Mouse (Mus musculus) activated CD4-positive, CD25-positive, alpha-beta regulatory T cell (primary cell): Measurements from ENCODE around the gene Trpm5. TPM values are rescaled to one million over a fixed set of nuclear protein-coding genes. Genes with fewer than 3 reads are reported as not detected.

Source experiments
- polyA plus RNA-seq, 2 experiments: library from polyadenylated mRNA; unstranded; fragments of 100-300 nt; shearing (Covaris generic); gene quantifications; one replicate each; pipeline ENCODE4 v1.2.1; 2017

Trpm5 gene
- under 1 TPM in 1 of 2 experiments, not detected in 1; 0.41 TPM for polyA plus RNA-seq

DNA sequence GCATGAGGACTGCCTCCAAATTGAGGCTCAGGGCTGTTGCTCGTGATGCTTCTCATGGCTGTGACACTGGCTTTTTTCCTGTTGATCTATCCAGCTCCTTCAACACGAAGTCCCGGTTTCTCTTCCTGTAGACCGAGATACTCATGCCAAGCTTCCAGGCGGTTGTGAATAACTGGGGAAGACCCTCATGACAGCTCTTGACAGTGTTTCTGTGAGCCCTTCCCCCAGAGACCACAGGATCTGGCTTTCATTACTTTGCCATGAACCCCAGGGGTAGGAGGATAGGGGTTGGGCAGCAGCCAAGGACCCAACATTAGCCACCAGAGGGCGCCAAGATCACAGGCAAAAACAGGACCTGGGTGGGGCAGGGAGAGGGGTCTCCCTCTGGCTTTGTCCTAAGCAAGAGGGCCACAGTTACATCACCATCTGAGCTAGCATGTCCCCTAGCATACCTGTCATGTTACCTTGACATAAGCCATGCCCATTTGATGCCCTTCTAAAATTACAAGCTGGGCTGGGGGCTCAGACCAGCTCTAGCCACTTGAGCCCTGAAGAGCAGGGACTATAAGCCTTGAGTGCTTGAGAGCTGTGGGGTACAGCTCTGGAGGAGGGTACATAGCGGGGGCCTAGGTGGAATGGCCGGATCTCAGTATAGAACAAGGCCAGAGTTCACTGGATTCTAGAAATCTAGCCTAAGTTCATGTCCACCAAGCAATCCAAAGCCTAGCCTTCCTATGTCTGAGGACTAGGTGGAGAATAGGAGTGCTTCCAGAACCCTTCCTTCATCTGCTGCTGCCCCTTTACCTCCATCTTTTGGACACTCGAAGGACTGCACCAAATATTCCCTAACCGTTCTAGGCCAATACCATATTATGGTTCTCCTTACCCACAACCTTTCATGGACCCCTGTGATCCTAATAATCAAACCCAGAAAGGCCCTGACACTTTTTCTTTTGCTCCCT is at the start of gene Trpm5:
Gene Trpm5 (minus strand): TSS at position 51 of the 962 bp plus-strand sequence.

DNA sequence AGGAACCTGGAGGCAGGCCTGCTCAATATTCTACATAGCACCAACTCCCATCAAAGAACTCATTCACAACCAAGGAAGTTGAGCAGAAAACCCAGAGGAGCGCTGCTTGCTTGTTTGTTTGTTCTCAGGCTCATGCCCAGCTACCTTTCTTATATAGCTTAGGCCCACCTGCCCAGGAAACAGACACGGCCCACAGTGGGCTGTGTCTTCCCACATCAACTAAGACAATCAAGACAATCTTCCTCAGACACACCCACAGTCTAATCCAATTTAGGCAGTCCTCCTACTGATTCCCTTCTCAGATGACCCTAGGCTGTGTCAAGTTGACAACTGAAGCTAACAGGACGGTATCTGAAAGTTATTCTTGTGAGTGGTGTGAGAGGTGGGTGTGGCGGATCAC is 11.6 kb upstream of the Trpm5 start, which contains the start of gene Kcnq1:
Gene Kcnq1 (plus strand): TSS at position 301 of the 400 bp plus-strand sequence.

DNA sequence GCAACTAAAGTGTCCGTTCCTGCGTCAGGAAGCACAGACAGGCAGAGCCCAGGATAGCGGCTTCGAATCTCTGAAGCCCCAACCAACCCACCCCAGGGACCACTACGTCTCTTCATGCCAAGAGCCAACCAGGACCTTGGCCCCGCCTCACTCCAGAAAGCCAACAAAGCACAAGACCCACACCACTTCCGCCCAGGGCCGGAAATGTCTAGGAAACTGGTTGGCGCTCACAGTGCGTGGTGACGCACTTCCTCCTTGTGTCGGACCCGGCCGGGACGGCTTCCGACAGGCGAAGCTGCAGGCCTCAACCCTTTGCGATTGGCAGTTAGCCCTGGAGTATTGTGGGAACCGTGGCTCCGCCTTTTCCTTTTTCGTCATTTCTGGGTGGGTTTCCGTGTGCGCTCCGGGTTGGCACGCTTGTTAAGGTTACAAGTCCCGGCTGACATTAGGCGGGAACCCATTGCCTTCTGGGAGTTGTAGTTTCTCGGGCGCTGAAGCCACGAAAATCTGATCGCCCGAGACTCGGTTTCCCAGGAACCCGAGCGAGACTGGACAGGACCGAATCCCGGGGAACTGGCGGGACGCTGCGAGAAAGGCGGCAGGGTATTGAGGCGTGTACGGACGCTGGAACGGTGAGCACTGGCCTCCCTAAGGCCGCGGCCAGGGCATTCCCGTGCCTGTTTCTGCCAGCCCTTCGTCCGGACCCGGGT is 25.4 kb downstream of the Trpm5 start, which contains the start of gene Tssc4:
Gene Tssc4 (plus strand): TSS at position 368 of the 710 bp plus-strand sequence.

GRCm38 (mm10) chr7:143052626-143053007 is 41.8 kb downstream of the Trpm5 start, which contains the start of gene Cd81:
Gene Cd81 (plus strand): TSS chr7:143052739.

Other genes with a start within 250 kb of the Trpm5 start
- gene Th, start 163.5 kb downstream of the Trpm5 start, polyA plus RNA-seq: under 1 TPM in 1 of 2 experiments, not detected in 1; 0.34 TPM
- under 1 TPM in 1 of 2 experiments, not detected in 1; 0.85 TPM for gene Ascl2, start 125.4 kb downstream of the Trpm5 start, polyA plus RNA-seq
- gene Tspan32, start 89.6 kb downstream of the Trpm5 start, polyA plus RNA-seq: 100 to 1,000 TPM; 416 to 450 TPM
- 100 to 1,000 TPM; 109 to 136 TPM for gene Cd81, start 41.9 kb downstream of the Trpm5 start, polyA plus RNA-seq
- 10 to 100 TPM; 41.4 to 44.9 TPM for gene Tssc4, start 25.4 kb downstream of the Trpm5 start, polyA plus RNA-seq
- not detected for gene Kcnq1, start 11.7 kb upstream of the Trpm5 start, polyA plus RNA-seq